Mouse (Mus musculus): ENCODE measurements at regions not wholly inside any gene's neighbourhood (a gene's known extent, or its start where the extent isn't known, plus 50 kb on each side); places are given as distances from the start of the nearest gene placed in this dataset.

- TF ChIP-seq TCF3 (IDR thresholded peaks at IDR 0.05; ENCODE audit: insufficient read length, low read depth) (no peak), POLR2A (IDR thresholded peaks at IDR 0.05; ENCODE audit: insufficient read length, low read depth) (no peak), USF1 (IDR thresholded peaks at IDR 0.05; ENCODE audit: low read depth) (no peak), MAX (IDR thresholded peaks at IDR 0.05; ENCODE audit: low read depth) (no peak), E2F4 (IDR thresholded peaks at IDR 0.05; ENCODE audit: insufficient read depth) (no peak), POLR2AphosphoS2 (IDR thresholded peaks at IDR 0.05; ENCODE audit: insufficient read length, low read depth) (no peak), CEBPB (IDR thresholded peaks at IDR 0.05; ENCODE audit: insufficient read depth, poor library complexity, severe bottlenecking) (no peak), SRF (IDR thresholded peaks at IDR 0.05; ENCODE audit: control insufficient read depth, insufficient read length, low read depth) (no peak)
Measured at GRCm38 (mm10) chr12:13157666-13158381, 91.2 kb downstream of the Ddx1 start.
